Mouse (Mus musculus): ENCODE data around the gene Cmya5. TPM values are rescaled to one million over a fixed set of nuclear protein-coding genes. Genes with fewer than 3 reads are reported as not detected.

The Cmya5 gene
- polyA plus RNA-seq, 1 experiment: 0.50 TPM

- WGBS: 75% methylated on average over 4 of the region's 4 CpGs
These were observed 138.2 kb downstream of the Cmya5 start for GRCm38 (mm10) chr13:93006347-93006746.

GRCm38 (mm10) chr13:93004003-93004402 is 140.5 kb downstream of the Cmya5 start:
- WGBS: 78% methylated on average over 6 of the region's 6 CpGs
- H3K27ac ChIP-seq (ENCODE audit: control insufficient read depth, insufficient read depth, low read depth, low read length, poor library complexity): no peak overlapping the region
- H3K4me1 ChIP-seq (ENCODE audit: control insufficient read depth, insufficient read depth, low read length): no peaks in the 10 kb centered on the region
- H3K4me3 ChIP-seq (replicated peaks; ENCODE audit: control insufficient read depth, low read depth, low read length): no peak overlapping the region
- TF ChIP-seq POLR2A (IDR thresholded peaks at IDR 0.05; ENCODE audit: borderline replicate concordance, control insufficient read depth, low read depth, low read length): no peak
- no peak for TF ChIP-seq CTCF (IDR thresholded peaks at IDR 0.05; ENCODE audit: control insufficient read depth, insufficient read depth, low read length)

More at GRCm38 (mm10) chr13:93006347-93006746, 138.2 kb downstream of the Cmya5 start:
- TF ChIP-seq POLR2A (IDR thresholded peaks at IDR 0.05; ENCODE audit: borderline replicate concordance, control insufficient read depth, low read depth, low read length) (no peak), CTCF (IDR thresholded peaks at IDR 0.05; ENCODE audit: control insufficient read depth, insufficient read depth, low read length) (no peak)
- Histone ChIP-seq H3K27ac (ENCODE audit: control insufficient read depth, insufficient read depth, low read depth, low read length, poor library complexity) (no peak overlapping the region), H3K4me1 (ENCODE audit: control insufficient read depth, insufficient read depth, low read length) (no peaks in the 10 kb centered on the region), H3K4me3 (replicated peaks; ENCODE audit: control insufficient read depth, low read depth, low read length) (no peak overlapping the region)

GRCm38 (mm10) chr13:93002456-93002855 is 142.1 kb downstream of the Cmya5 start:
- Histone ChIP-seq H3K4me3 (replicated peaks; ENCODE audit: control insufficient read depth, low read depth, low read length) (no peak overlapping the region), H3K27ac (ENCODE audit: control insufficient read depth, insufficient read depth, low read depth, low read length, poor library complexity) (no peak overlapping the region), H3K4me1 (ENCODE audit: control insufficient read depth, insufficient read depth, low read length) (no peaks in the 10 kb centered on the region)
- no peak for TF ChIP-seq POLR2A (IDR thresholded peaks at IDR 0.05; ENCODE audit: borderline replicate concordance, control insufficient read depth, low read depth, low read length)
- no peak for TF ChIP-seq CTCF (IDR thresholded peaks at IDR 0.05; ENCODE audit: control insufficient read depth, insufficient read depth, low read length)
- 70% methylated on average over 2 of the region's 2 CpGs for WGBS

GRCm38 (mm10) chr13:93000640-93001351 is 143.7 kb downstream of the Cmya5 start:
- TF ChIP-seq POLR2A (IDR thresholded peaks at IDR 0.05; ENCODE audit: borderline replicate concordance, control insufficient read depth, low read depth, low read length) (no peak), CTCF (IDR thresholded peaks at IDR 0.05; ENCODE audit: control insufficient read depth, insufficient read depth, low read length) (no peak)
- Histone ChIP-seq H3K27ac (ENCODE audit: control insufficient read depth, insufficient read depth, low read depth, low read length, poor library complexity) (no peak overlapping the region), H3K4me3 (replicated peaks; ENCODE audit: control insufficient read depth, low read depth, low read length) (no peak overlapping the region), H3K4me1 (ENCODE audit: control insufficient read depth, insufficient read depth, low read length) (no peaks in the 10 kb centered on the region)
- 85% methylated on average over 12 of the region's 12 CpGs for WGBS

- 80% methylated on average over 9 of the region's 9 CpGs for WGBS
- Histone ChIP-seq H3K27ac (ENCODE audit: control insufficient read depth, insufficient read depth, low read depth, low read length, poor library complexity) (no peak overlapping the region), H3K4me1 (ENCODE audit: control insufficient read depth, insufficient read depth, low read length) (no peaks in the 10 kb centered on the region), H3K4me3 (replicated peaks; ENCODE audit: control insufficient read depth, low read depth, low read length) (no peak overlapping the region)
- TF ChIP-seq POLR2A (IDR thresholded peaks at IDR 0.05; ENCODE audit: borderline replicate concordance, control insufficient read depth, low read depth, low read length) (no peak), CTCF (IDR thresholded peaks at IDR 0.05; ENCODE audit: control insufficient read depth, insufficient read depth, low read length) (no peak)
These were observed 144.7 kb downstream of the Cmya5 start for GRCm38 (mm10) chr13:92999860-93000259.

GRCm38 (mm10) chr13:92994743-92995142 is 149.8 kb downstream of the Cmya5 start:
- Histone ChIP-seq H3K4me3 (replicated peaks; ENCODE audit: control insufficient read depth, low read depth, low read length) (no peak overlapping the region), H3K27ac (ENCODE audit: control insufficient read depth, insufficient read depth, low read depth, low read length, poor library complexity) (no peak overlapping the region), H3K4me1 (ENCODE audit: control insufficient read depth, insufficient read depth, low read length) (no peaks in the 10 kb centered on the region)
- TF ChIP-seq POLR2A (IDR thresholded peaks at IDR 0.05; ENCODE audit: borderline replicate concordance, control insufficient read depth, low read depth, low read length): no peak
- TF ChIP-seq CTCF (IDR thresholded peaks at IDR 0.05; ENCODE audit: control insufficient read depth, insufficient read depth, low read length): no peak

- Histone ChIP-seq H3K4me3 (replicated peaks; ENCODE audit: control insufficient read depth, low read depth, low read length) (no peak overlapping the region), H3K4me1 (ENCODE audit: control insufficient read depth, insufficient read depth, low read length) (no peaks in the 10 kb centered on the region), H3K27ac (ENCODE audit: control insufficient read depth, insufficient read depth, low read depth, low read length, poor library complexity) (no peak overlapping the region)
- WGBS: 80% methylated on average over 5 of the region's 5 CpGs
- TF ChIP-seq CTCF (IDR thresholded peaks at IDR 0.05; ENCODE audit: control insufficient read depth, insufficient read depth, low read length) (no peak), POLR2A (IDR thresholded peaks at IDR 0.05; ENCODE audit: borderline replicate concordance, control insufficient read depth, low read depth, low read length) (no peak)
These were observed 151.7 kb downstream of the Cmya5 start for GRCm38 (mm10) chr13:92992823-92993222.

Other genes with a start within 250 kb of the Cmya5 start
- 23.9 and 38.9 TPM in 2 replicates for gene Tent2, start 47.7 kb upstream of the Cmya5 start, polyA plus RNA-seq (2011; ENCODE audit: insufficient read depth, insufficient read length, low replicate concordance, missing spikeins)
- 2.8 and 4.4 TPM in 2 replicates for gene Homer1, start 154.9 kb upstream of the Cmya5 start, polyA plus RNA-seq (2011; ENCODE audit: insufficient read depth, insufficient read length, low replicate concordance, missing spikeins)

All from bone marrow, adult 2 months (tissue).